Mouse (Mus musculus): Measurements from ENCODE around the gene D1Ertd622e.

The D1Ertd622e gene

GRCm38 (mm10) chr1:97661406-97662241 lies at the start of gene D1Ertd622e:
Gene D1Ertd622e, minus strand, starts transcription at chr1:97662074.
- peak in 1 of 2 experiments; percentile 80 for DNase-seq (ENCODE audit: low spot score in 2 of 2)

GRCm38 (mm10) chr1:97710520-97710919 lies 48.6 kb upstream of the D1Ertd622e start:
- DNase-seq (ENCODE audit: low spot score in 2 of 2): no peak

- DNase-seq (ENCODE audit: low spot score in 2 of 2): no peak
Measured at GRCm38 (mm10) chr1:97705389-97705788, 43.5 kb upstream of the D1Ertd622e start.

- DNase-seq (ENCODE audit: low spot score in 2 of 2): no peak
Measured at GRCm38 (mm10) chr1:97704646-97705045, 42.8 kb upstream of the D1Ertd622e start.

GRCm38 (mm10) chr1:97698956-97699570 lies 37.2 kb upstream of the D1Ertd622e start:
- DNase-seq (ENCODE audit: low spot score in 2 of 2): no peak

- no peak for DNase-seq (ENCODE audit: low spot score in 2 of 2)
Measured at GRCm38 (mm10) chr1:97697273-97697672, 35.4 kb upstream of the D1Ertd622e start.

GRCm38 (mm10) chr1:97693825-97694224 lies 32.0 kb upstream of the D1Ertd622e start:
- DNase-seq (ENCODE audit: low spot score in 2 of 2): no peak

- peak in 1 of 2 experiments; percentile 46 for DNase-seq (ENCODE audit: low spot score in 2 of 2)
Measured at GRCm38 (mm10) chr1:97688756-97689155, 26.9 kb upstream of the D1Ertd622e start.

- no peak for DNase-seq (ENCODE audit: low spot score in 2 of 2)
Measured at GRCm38 (mm10) chr1:97676526-97677177, 14.8 kb upstream of the D1Ertd622e start.

- DNase-seq (ENCODE audit: low spot score in 2 of 2): no peak
Measured at GRCm38 (mm10) chr1:97676115-97676514, 14.2 kb upstream of the D1Ertd622e start.

GRCm38 (mm10) chr1:97672849-97673248 lies 11.0 kb upstream of the D1Ertd622e start:
- DNase-seq (ENCODE audit: low spot score in 2 of 2): no peak

GRCm38 (mm10) chr1:97667288-97667687 lies 5.4 kb upstream of the D1Ertd622e start:
- no peak for DNase-seq (ENCODE audit: low spot score in 2 of 2)

- DNase-seq (ENCODE audit: low spot score in 2 of 2): no peak
Measured at GRCm38 (mm10) chr1:97662324-97662723, 450 bp upstream of the D1Ertd622e start.

GRCm38 (mm10) chr1:97660687-97661405 lies 1.0 kb downstream of the D1Ertd622e start:
- peak in 1 of 2 experiments; percentile 85 for DNase-seq (ENCODE audit: low spot score in 2 of 2)

- no peak for DNase-seq (ENCODE audit: low spot score in 2 of 2)
Measured at GRCm38 (mm10) chr1:97659405-97659804, 2.5 kb downstream of the D1Ertd622e start.

- no peak for DNase-seq (ENCODE audit: low spot score in 2 of 2)
Measured at GRCm38 (mm10) chr1:97657786-97658185, 4.1 kb downstream of the D1Ertd622e start.

- no peak for DNase-seq (ENCODE audit: low spot score in 2 of 2)
Measured at GRCm38 (mm10) chr1:97657201-97657600, 4.7 kb downstream of the D1Ertd622e start.

GRCm38 (mm10) chr1:97654397-97654975 lies 7.4 kb downstream of the D1Ertd622e start:
- DNase-seq (ENCODE audit: low spot score in 2 of 2): no peak

GRCm38 (mm10) chr1:97650553-97651123 lies 11.2 kb downstream of the D1Ertd622e start:
- DNase-seq (ENCODE audit: low spot score in 2 of 2): no peak

- no peak for DNase-seq (ENCODE audit: low spot score in 2 of 2)
Measured at GRCm38 (mm10) chr1:97650072-97650471, 11.8 kb downstream of the D1Ertd622e start.

GRCm38 (mm10) chr1:97647037-97647436 lies 14.8 kb downstream of the D1Ertd622e start:
- DNase-seq (ENCODE audit: low spot score in 2 of 2): no peak
